Mouse (Mus musculus): Measurements from ENCODE around the gene Plekhh3. TPM values are rescaled to one million over a fixed set of nuclear protein-coding genes. Genes with fewer than 3 reads are reported as not detected.

The Plekhh3 gene
- polyA plus RNA-seq, 1 experiment = 6.4 TPM

DNA sequence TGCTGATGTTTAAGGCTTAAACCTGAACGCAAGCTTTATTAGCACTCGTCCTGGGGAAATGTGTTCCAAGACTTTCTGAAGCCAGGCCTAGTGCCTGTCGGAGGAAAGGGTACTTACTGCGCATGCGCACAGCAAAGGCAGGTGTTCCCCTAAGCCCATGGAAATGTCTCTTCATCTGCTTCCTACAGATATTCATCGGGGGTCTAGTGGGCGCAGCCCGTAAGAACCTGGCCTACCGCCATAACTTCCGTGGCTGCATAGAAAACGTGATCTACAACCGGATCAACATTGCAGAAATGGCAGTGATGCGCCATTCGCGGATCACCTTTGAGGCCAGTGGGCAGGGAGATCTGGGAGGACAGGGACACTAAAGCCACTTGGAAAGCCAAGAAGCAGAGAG, 8.2 kb upstream of the Plekhh3 start:
- Histone ChIP-seq H3K27ac (ENCODE audit: insufficient read depth, low read depth, low read length) (no peak overlapping the region), H3K4me1 (ENCODE audit: control insufficient read depth, insufficient read depth, low read length) (peaks cover 2% of the 10 kb centered on the region; the same call in 1 of the 2 replicates), H3K4me3 (ENCODE audit: insufficient read depth, low read length) (no peak overlapping the region)
- TF ChIP-seq POLR2A (IDR thresholded peaks at IDR 0.05; ENCODE audit: borderline replicate concordance, low read depth, low read length) = no peak

- TF ChIP-seq CTCF (IDR thresholded peaks at IDR 0.05; ENCODE audit: low read depth, low read length) = no peak
- no peak for TF ChIP-seq POLR2A (IDR thresholded peaks at IDR 0.05; ENCODE audit: borderline replicate concordance, low read depth, low read length)
Measured at GRCm38 (mm10) chr11:101178061-101179058, 7.2 kb upstream of the Plekhh3 start.

DNA sequence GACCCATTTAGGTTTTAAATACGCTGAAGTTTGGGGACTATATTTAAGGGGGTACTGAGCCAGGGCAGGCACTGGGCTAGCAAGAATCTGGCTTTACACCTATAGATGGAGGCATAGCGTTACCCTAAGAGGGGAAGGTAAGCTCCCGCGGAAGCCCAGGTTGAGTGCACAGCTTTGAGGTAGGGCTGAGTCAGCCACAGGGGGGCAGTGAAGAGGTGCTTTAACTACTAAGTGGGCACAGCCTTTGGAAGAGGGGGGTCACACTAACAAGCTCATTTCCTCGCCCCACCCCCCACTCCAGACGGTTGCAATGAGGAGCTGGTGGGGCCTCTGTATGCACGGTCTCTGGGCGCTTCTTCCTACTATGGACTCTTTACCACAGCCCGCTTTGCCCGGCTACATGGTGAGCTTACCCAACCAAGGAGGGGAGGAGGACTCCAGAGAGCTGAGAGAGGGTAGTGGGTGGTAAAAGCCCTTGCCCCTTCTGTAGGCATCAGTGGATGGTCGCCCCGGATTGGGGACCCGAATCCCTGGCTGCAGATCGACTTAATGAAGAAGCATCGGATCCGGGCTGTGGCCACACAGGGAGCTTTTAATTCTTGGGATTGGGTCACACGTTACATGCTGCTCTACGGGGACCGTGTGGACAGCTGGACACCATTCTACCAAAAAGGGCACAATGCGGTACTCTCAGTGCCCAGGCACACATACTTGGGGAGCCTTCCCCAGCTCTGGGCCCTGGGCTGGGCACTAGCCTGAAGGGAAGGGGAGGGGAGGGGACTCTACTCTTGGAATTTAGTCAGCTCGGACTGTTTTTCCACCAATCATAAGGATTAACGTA, 6.0 kb upstream of the Plekhh3 start:
- H3K4me3 ChIP-seq (ENCODE audit: insufficient read depth, low read length) = no peak overlapping the region
- no peak overlapping the region for H3K27ac ChIP-seq (ENCODE audit: insufficient read depth, low read depth, low read length)
- TF ChIP-seq CTCF (IDR thresholded peaks at IDR 0.05; ENCODE audit: low read depth, low read length) = no peak
- peaks cover 16% of the 10 kb centered on the region for H3K4me1 ChIP-seq (ENCODE audit: control insufficient read depth, insufficient read depth, low read length)

More at GRCm38 (mm10) chr11:101178061-101179058, 7.2 kb upstream of the Plekhh3 start:
- Histone ChIP-seq H3K27ac (ENCODE audit: insufficient read depth, low read depth, low read length) (no peak overlapping the region), H3K4me3 (ENCODE audit: insufficient read depth, low read length) (no peak overlapping the region), H3K4me1 (ENCODE audit: control insufficient read depth, insufficient read depth, low read length) (peaks cover 7% of the 10 kb centered on the region)

- H3K4me1 ChIP-seq (ENCODE audit: control insufficient read depth, insufficient read depth, low read length) = peaks cover 16% of the 10 kb centered on the region
- no peak overlapping the region for H3K27ac ChIP-seq (ENCODE audit: insufficient read depth, low read depth, low read length)
- peak overlapping the region; percentile 27 for H3K4me3 ChIP-seq (ENCODE audit: insufficient read depth, low read length)
- TF ChIP-seq CTCF (IDR thresholded peaks at IDR 0.05; ENCODE audit: low read depth, low read length) = no peak
- no peak for TF ChIP-seq POLR2A (IDR thresholded peaks at IDR 0.05; ENCODE audit: borderline replicate concordance, low read depth, low read length)
Measured at GRCm38 (mm10) chr11:101176117-101176691, 5.1 kb upstream of the Plekhh3 start.

DNA sequence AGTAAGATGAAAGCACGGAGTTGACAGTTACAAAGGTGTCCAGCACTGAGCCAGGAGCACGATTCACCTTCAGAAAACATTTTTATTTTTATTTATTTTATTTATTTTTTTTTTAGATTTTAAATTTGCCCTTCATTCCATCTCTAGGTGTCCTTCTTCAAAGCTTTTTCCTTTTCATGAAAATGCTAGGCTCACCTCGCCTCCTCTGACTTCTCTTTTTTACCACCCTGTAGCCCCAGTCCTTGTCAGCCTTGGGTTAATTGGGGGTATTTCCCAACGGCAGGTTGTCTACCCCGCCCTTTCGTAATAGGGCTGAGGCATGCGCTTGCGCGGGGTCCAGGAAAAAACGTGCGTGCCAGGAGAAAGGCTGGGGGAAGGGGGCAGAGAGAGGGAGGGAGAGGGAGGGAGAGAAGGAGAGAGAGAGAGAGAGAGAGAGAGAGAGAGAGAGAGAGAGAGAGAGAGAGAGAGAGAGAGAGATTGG, 4.5 kb upstream of the Plekhh3 start:
- peak overlapping the region; percentile 27; the same call in 1 of the 2 replicates for H3K4me3 ChIP-seq (ENCODE audit: insufficient read depth, low read length)
- no peak for TF ChIP-seq POLR2A (IDR thresholded peaks at IDR 0.05; ENCODE audit: borderline replicate concordance, low read depth, low read length)
- TF ChIP-seq CTCF (IDR thresholded peaks at IDR 0.05; ENCODE audit: low read depth, low read length) = no peak
- peaks cover 16% of the 10 kb centered on the region for H3K4me1 ChIP-seq (ENCODE audit: control insufficient read depth, insufficient read depth, low read length)
- no peak overlapping the region for H3K27ac ChIP-seq (ENCODE audit: insufficient read depth, low read depth, low read length)

GRCm38 (mm10) chr11:101174851-101175628, 3.9 kb upstream of the Plekhh3 start, which contains the start of gene Ccr10:
TSS of gene Ccr10 (minus strand) at chr11:101175443.
- peaks cover 18% of the 10 kb centered on the region for H3K4me1 ChIP-seq (ENCODE audit: control insufficient read depth, insufficient read depth, low read length)
- no peak within 1 kb of the TSS for H3K27ac ChIP-seq (ENCODE audit: insufficient read depth, low read depth, low read length)
- TF ChIP-seq CTCF (IDR thresholded peaks at IDR 0.05; ENCODE audit: low read depth, low read length) = no peak
- no peak for TF ChIP-seq POLR2A (IDR thresholded peaks at IDR 0.05; ENCODE audit: borderline replicate concordance, low read depth, low read length)
- peak within 1 kb of the TSS; percentile 46 for H3K4me3 ChIP-seq (ENCODE audit: insufficient read depth, low read length)

- TF ChIP-seq POLR2A (IDR thresholded peaks at IDR 0.05; ENCODE audit: borderline replicate concordance, low read depth, low read length) = no peak
- no peak overlapping the region for H3K27ac ChIP-seq (ENCODE audit: insufficient read depth, low read depth, low read length)
Measured at GRCm38 (mm10) chr11:101174389-101174745, 3.2 kb upstream of the Plekhh3 start.

DNA sequence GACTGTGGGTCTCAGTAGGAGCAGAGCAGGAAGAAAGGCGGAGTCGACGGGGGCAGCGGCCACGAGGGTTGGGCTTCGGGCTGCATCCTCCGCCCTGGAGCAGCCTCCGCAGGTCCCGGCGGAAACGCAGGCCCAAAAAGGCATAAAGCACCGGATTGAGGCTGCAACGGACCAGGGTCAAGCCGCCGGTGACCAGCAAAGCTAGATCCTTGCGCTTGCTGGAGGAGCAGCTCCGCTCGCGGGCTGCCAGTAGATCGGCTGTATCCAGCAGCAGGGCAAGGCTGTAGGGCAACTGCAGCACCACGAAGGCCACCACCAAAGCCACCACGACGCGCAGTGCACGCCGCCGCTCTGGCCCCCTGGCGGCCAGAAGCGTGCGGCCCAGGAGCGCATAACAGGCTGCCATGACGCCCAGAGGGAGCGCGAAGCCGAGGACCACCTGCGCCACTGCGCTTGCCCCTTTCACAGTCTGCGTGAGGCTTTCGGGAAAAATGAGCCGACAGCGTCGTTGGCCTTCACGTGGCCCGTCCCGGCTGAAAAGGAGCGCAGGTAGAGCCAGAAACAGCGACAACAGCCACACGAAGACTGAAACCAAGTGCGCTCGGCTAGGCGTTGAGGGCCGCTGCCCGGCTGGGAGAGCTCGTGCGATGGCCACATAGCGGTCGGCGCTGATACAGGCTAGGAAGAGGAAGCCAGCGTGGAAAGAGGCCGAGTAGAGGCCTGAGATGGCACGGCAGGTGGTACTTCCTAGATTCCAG, 2.7 kb upstream of the Plekhh3 start:
- H3K27ac ChIP-seq (ENCODE audit: insufficient read depth, low read depth, low read length) = no peak overlapping the region
- H3K4me1 ChIP-seq (ENCODE audit: control insufficient read depth, insufficient read depth, low read length) = peaks cover 26% of the 10 kb centered on the region
- TF ChIP-seq POLR2A (IDR thresholded peaks at IDR 0.05; ENCODE audit: borderline replicate concordance, low read depth, low read length) (no peak), CTCF (IDR thresholded peaks at IDR 0.05; ENCODE audit: low read depth, low read length) (no peak)
- peak overlapping the region; percentile 46 for H3K4me3 ChIP-seq (ENCODE audit: insufficient read depth, low read length)

More at GRCm38 (mm10) chr11:101174389-101174745, 3.2 kb upstream of the Plekhh3 start:
- Histone ChIP-seq H3K4me1 (ENCODE audit: control insufficient read depth, insufficient read depth, low read length) (peaks cover 21% of the 10 kb centered on the region), H3K4me3 (ENCODE audit: insufficient read depth, low read length) (peak overlapping the region; percentile 46; the same call in 1 of the 2 replicates)
